ENCODE assay signal across 8 mouse cellular contexts in the genomic region with DNA sequence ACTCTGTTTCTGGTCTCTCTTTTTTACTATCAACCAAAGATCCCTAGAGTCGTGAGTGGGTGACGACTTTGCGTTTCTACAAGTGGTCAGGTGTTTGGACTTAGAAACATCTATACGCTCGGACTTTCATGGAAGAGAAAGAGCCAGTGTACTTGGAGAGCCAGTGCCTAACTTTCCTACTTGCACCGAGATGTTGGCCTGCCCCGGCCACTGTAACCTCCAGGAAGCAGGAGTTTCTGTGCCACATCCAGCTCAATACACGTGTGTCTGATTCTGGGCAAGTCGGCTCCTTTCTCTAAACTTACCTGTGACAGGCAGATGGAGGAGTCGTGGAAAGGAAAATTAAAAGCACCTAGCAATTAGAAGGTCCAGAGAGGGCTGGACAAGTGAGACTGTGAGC. TPM values are rescaled to one million over a fixed set of nuclear protein-coding genes. Genes with fewer than 3 reads are reported as not detected.
DNase-seq lines count a peak whose midpoint lies in the region; ATAC-seq and TF ChIP-seq lines count a peak whose summit lies in the region.

A gene (plus strand): TSS at position 301 of the 400 bp plus-strand sequence.

- H3K27ac ChIP-seq in brown adipose tissue, adult 24 weeks (replicated peaks; ENCODE audit: low read depth, low read length), result no peak within 1 kb of the TSS
- no peak within 1 kb of the TSS for H3K27ac ChIP-seq in heart, embryonic 14.5 days (replicated peaks in 1 of 2; ENCODE audit: control insufficient read depth in 1 of 2, insufficient read depth in 1 of 2, low read depth in 2 of 2, low read length in 2 of 2)
- no peak within 1 kb of the TSS for H3K27ac ChIP-seq in liver, embryonic 14.5 days

- DNase-seq in heart, adult 18-20 months, result no peak
- no peak for DNase-seq in heart, postnatal 4 days
- DNase-seq in liver, embryonic 14.5 days (ENCODE audit: low read depth in 3 of 3, low spot score in 3 of 3), result no peak
- DNase-seq in urinary bladder, postnatal 36 days (ENCODE audit: low spot score in 2 of 2), result no peak
- DNase-seq in right cerebral cortex, adult 2 months (ENCODE audit: low spot score in 2 of 2), result no peak
- no peak for DNase-seq in adrenal gland, adult 18-20 months (ENCODE audit: low spot score in 2 of 2)

- H3K27me3 ChIP-seq in heart, embryonic 14.5 days (ENCODE audit: control insufficient read depth, insufficient read depth, low read length), result peaks cover 90% of the 10 kb centered on the region
- H3K27me3 ChIP-seq in liver, embryonic 14.5 days (ENCODE audit: control insufficient read depth, insufficient read depth, low read length), result peaks cover 82% of the 10 kb centered on the region

- peak within 1 kb of the TSS; percentile 60 for H3K9ac ChIP-seq in heart, embryonic 14.5 days (ENCODE audit: low read length)
- no peak within 1 kb of the TSS for H3K9ac ChIP-seq in liver, embryonic 14.5 days (replicated peaks)

- ATAC-seq in heart, embryonic 14.5 days (ENCODE audit: insufficient number of reproducible peaks, insufficient read depth, low FRiP score, low read depth), result no peak
- no peak for ATAC-seq in liver, embryonic 14.5 days (ENCODE audit: insufficient read depth)

- no peaks in the 10 kb centered on the region for H3K9me3 ChIP-seq in heart, embryonic 14.5 days (ENCODE audit: control insufficient read depth, low read length)
- H3K9me3 ChIP-seq in liver, embryonic 14.5 days (ENCODE audit: control insufficient read depth, low read length), result no peaks in the 10 kb centered on the region

- H3K4me3 ChIP-seq in brown adipose tissue, adult 24 weeks (ENCODE audit: insufficient read depth, low read depth, low read length), result peak within 1 kb of the TSS; percentile 66
- peak within 1 kb of the TSS; percentile 44 to 45 for H3K4me3 ChIP-seq in heart, embryonic 14.5 days (ENCODE audit: control insufficient read depth in 1 of 2, insufficient read depth in 1 of 2, low read depth in 1 of 2, low read length in 2 of 2)
- peak within 1 kb of the TSS in 1 of 2 experiments; percentile 0; a peak in 1 of 4 replicates for H3K4me3 ChIP-seq in liver, embryonic 14.5 days (ENCODE audit: insufficient read depth in 1 of 2, low read depth in 2 of 2, low read length in 2 of 2)

- H3K4me2 ChIP-seq in heart, embryonic 14.5 days (ENCODE audit: low read length), result peak within 1 kb of the TSS; percentile 80
- H3K4me2 ChIP-seq in liver, embryonic 14.5 days (ENCODE audit: low read depth), result peak within 1 kb of the TSS; percentile 30

- no peaks in the 10 kb centered on the region for H3K4me1 ChIP-seq in brown adipose tissue, adult 24 weeks (ENCODE audit: control insufficient read depth, insufficient read depth, insufficient read length, low read length)
- H3K4me1 ChIP-seq in heart, embryonic 14.5 days (ENCODE audit: control insufficient read depth in 2 of 2, insufficient read depth in 2 of 2, low read length in 2 of 2), result peaks cover 13 to 18% of the 10 kb centered on the region in 2 experiments
- peaks cover 4 to 6% of the 10 kb centered on the region in 2 experiments; a peak in 3 of 4 replicates for H3K4me1 ChIP-seq in liver, embryonic 14.5 days (replicated peaks; ENCODE audit: control insufficient read depth in 2 of 2, insufficient read depth in 2 of 2, low read length in 1 of 2)

- H3K36me3 ChIP-seq in heart, embryonic 14.5 days (ENCODE audit: control insufficient read depth, insufficient read depth, low read length), result no peaks in the 10 kb centered on the region
- no peaks in the 10 kb centered on the region for H3K36me3 ChIP-seq in liver, embryonic 14.5 days (replicated peaks; ENCODE audit: control insufficient read depth, insufficient read depth, low read depth)

- 9% methylated on average over 10 of the region's 10 CpGs for WGBS in heart, embryonic 14.5 days
- WGBS in liver, embryonic 14.5 days (ENCODE audit: insufficient replicate concordance), result 8% methylated on average over 10 of the region's 10 CpGs

- no peak for TF ChIP-seq EP300 in liver, embryonic 14.5 days (IDR thresholded peaks at IDR 0.05; ENCODE audit: low read depth)

- no peak for TF ChIP-seq CTCF in liver, embryonic 14.5 days (IDR thresholded peaks at IDR 0.05; ENCODE audit: low read depth)

RNA-seq across cellular contexts. Expression of the gene that starts here (rescaled TPM):
- 10 to 100 TPM; 22.1 to 25.7 TPM for total RNA-seq in heart, adult 18-20 months (2021)
- total RNA-seq in heart, postnatal 4 days (2021), result 10 to 100 TPM in 1 of 2 experiments, 1 to 10 TPM in 1; 9.9 to 11.0 TPM
- 57.4 and 71.2 TPM in 2 replicates for polyA plus RNA-seq in brown adipose tissue, adult 24 weeks (2012; ENCODE audit: insufficient read depth, insufficient read length, missing spikeins)
- 2.9 and 3.4 TPM in 2 replicates for polyA plus RNA-seq in heart, embryonic 14.5 days (2014; fragmentation: Nextera tagmentation; extraction: Ambion mirVana)
- 0.02 and 0.03 TPM in 2 replicates for polyA plus RNA-seq in liver, embryonic 14.5 days (2012; rRNA removed)
- polyA plus RNA-seq in liver, embryonic 14.5 days (2014; fragmentation: Nextera tagmentation; extraction: Ambion mirVana), result not detected in 2 replicates
- 10 to 100 TPM in 1 of 2 experiments, 1 to 10 TPM in 1; 6.7 to 20.3 TPM for total RNA-seq in adrenal gland, adult 18-20 months (2021)

Comparison
In these comparisons a context has a peak if more than half of its experiments do, and no peak if none do; other contexts are left out.
1. RNA of the gene that starts here (polyA plus RNA-seq): 57.4 to 71.2 TPM in brown adipose tissue, adult 24 weeks; 2.9 to 3.4 TPM in heart, embryonic 14.5 days and 0.02 to 0.03 TPM in liver, embryonic 14.5 days; every median in the first group is over 10 times any median in the second.